Mouse (Mus musculus) spleen, embryonic (tissue): ENCODE results near the gene Msrb2.

Experiments
- CTCF ChIA-PET: fragments of 350-600 bp; sonication (Branson Sonifier 250); formaldehyde crosslinking; loops from one replicate; lab custom pipeline; 2022; lab: Charles Lee

Msrb2 gene

GRCm38 (mm10) chr2:19388329-19389103 lies 17.3 kb downstream of the Msrb2 start:
- CTCF ChIA-PET, result interaction anchor here (0.6 kb wide), 1 partner anchor 21 kb away, joined by 3 read pairs; no protein-coding TSS in a partner anchor

DNA sequence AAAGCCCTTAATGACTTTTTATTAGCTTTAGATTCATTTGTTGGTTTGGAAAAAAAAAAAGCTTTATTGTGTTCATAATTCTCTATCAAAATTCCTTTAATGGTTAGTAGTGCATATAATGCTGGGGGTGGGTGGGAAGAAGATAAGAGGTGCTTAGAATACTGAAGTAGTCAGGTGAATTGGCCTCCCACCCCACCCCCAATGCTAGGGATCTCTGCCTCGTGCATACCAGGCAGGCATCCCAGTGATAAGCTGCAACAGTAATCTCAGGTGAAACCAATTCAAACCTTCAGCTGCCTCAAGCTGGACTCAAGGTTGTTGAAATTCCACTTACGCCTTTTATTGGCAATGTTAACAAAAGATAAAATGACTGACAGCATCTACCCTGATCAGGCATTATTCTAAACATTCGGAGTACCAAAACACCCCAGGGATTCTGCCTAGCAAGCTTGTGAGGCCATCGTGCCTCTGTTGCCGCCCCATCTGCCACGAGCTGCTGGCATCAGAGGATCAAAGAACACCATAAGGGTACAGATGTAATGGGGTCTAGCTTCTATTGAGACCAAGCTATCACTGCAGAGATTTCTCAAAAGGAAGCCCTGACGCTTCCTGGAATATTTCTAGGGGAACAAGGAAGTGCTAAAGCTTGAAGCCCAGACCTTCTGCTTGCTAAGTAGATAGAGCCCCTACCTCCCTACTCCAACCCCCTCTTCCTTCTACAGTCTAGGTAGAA lies 19.3 kb downstream of the Msrb2 start:
- CTCF ChIA-PET, result interaction anchor here (0.6 kb wide), 1 partner anchor 1333 kb away, joined by 4 read pairs; no protein-coding TSS in a partner anchor

GRCm38 (mm10) chr2:19391649-19392048 lies 20.4 kb downstream of the Msrb2 start:
- CTCF ChIA-PET, result no interaction called here

DNA sequence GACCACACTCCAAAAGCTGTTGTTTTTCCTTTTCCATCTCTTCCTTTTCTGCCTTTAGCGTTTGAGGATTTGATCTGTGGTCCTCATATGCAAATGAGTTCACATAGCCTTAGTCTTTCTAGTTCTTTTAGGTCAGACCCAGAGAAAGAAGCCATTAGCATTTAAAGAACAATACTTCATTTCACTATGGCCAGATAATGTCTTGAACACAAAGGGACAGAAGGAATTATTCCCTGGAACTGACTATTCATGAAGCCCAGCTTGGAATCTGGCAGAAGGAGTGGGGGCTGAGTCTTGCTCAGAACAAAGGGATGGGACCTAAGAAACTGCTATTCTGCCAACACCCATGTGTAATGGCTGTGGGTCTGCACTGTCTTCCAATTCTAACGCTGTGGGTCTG lies 21.6 kb downstream of the Msrb2 start:
- CTCF ChIA-PET, result no interaction called here

- CTCF ChIA-PET, result no interaction called here
Observed at GRCm38 (mm10) chr2:19405409-19405808, 34.2 kb downstream of the Msrb2 start.

- CTCF ChIA-PET, result no interaction called here
Observed at GRCm38 (mm10) chr2:19406531-19406930, 35.3 kb downstream of the Msrb2 start.

- CTCF ChIA-PET, result interaction anchor here (0.6 to 0.9 kb wide), 2 partner anchors 82 to 505 kb away, joined by 3 to 4 read pairs; no protein-coding TSS in a partner anchor
Observed at GRCm38 (mm10) chr2:19414222-19414965, 43.2 kb downstream of the Msrb2 start.

GRCm38 (mm10) chr2:19415063-19415521 lies 43.9 kb downstream of the Msrb2 start:
- CTCF ChIA-PET, result interaction anchor here (0.6 to 0.9 kb wide), 2 partner anchors 504 to 542 kb away, joined by 3 to 5 read pairs; no protein-coding TSS in a partner anchor

GRCm38 (mm10) chr2:19416066-19416465 lies 44.8 kb downstream of the Msrb2 start:
- CTCF ChIA-PET, result no interaction called here

DNA sequence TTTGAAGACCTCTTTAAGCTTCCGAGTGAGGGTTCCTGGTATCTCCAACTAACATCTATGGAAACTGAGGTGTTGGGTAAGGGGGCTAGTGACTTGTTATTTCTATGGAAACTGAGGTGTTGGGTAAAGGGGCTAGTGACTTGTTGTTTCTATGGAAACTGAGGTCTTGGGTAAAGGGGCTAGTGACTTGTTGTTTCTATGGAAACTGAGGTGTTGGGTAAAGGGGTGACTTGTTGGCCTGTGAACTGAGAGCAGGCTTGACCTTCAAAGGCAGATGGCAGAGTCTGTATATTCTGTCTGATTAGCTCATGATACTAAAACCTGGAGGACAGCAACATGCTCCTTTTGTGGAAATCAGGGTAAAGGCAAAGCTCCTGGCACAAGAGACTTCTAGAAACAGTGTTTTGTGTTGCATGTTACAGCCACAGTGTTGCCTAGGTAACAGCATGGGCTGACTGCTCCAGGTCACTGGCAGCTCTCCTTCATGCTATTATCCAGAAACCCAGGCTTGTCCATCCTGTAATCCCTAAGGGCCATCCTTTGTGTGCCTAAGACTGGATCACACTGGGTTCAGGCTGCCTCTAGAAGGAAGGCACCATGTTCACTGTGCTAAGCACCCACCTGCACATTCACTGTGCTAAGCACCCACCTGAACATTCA lies 48.6 kb downstream of the Msrb2 start:
- CTCF ChIA-PET, result no interaction called here

- CTCF ChIA-PET, result no interaction called here
Observed at GRCm38 (mm10) chr2:19422226-19422625, 51.0 kb downstream of the Msrb2 start.

GRCm38 (mm10) chr2:19423086-19423485 lies 51.8 kb downstream of the Msrb2 start:
- CTCF ChIA-PET, result no interaction called here

DNA sequence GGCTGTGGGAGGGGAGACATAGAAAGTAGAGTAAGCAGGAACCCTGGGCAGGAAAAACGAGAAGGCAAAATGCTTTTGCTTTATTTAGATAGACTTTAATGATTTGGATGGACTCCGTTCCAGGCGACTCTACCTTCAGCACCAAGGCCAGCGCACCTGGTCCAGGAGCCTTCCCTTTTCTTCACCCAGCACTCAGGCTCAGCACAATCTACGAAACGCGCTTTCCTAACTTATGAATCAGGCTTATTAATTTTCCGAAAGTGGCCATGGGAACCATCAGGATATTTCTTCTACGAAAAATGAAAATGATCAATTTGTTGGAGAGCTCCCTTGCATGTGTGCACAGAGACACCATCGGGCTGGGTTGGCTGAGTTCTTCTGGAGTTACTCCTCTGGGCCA lies 57.8 kb downstream of the Msrb2 start:
- CTCF ChIA-PET, result no interaction called here

DNA sequence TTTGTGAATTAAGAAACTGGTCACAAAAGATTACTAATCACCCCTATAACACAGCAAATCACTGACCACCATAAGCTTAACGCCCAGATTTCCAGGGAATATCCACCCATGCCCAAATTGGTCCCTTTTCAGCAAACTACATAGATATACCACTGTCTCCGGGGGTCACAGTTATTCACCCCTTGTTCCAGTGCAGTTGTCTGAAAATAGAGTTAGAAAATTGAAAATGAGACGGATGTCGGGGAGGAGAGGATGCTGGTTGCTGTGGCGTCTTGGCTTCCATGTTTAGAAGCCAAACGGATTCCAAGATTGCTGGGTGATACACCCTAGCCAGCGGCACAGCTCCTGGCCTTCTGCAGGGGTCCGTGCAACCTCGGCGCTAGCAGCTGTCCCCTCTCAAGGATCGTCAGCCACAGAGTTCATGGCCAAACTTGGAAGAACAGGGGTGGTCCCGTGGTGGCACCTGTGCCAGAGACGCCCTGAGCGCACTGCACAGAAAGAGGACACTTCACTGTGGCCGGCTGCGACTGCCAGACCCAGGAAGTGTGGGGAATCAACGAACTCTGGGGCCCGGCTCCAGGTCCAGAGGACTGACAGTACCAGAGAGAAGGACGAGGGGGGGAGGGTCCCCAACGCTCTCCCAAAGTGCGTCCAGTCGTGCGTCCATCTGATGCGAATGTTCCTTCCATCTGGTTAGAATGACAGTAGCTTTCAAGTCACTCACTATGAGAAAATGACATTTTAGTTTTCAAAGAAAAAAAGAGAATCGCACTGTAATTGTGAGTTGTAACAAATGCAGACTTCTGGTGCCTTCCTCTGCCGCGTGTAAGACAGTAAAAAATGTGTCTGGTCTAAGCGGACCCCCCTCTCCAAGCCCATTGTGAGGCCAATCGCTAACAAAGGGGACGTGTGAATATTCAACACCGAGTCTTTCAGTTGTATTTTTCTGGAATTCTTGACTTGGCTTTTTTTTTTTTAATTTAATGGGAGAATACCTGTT lies 58.8 kb downstream of the Msrb2 start:
- CTCF ChIA-PET, result interaction anchor here (0.6 kb wide), 1 partner anchor 86 kb away, joined by 4 read pairs; no protein-coding TSS in a partner anchor

DNA sequence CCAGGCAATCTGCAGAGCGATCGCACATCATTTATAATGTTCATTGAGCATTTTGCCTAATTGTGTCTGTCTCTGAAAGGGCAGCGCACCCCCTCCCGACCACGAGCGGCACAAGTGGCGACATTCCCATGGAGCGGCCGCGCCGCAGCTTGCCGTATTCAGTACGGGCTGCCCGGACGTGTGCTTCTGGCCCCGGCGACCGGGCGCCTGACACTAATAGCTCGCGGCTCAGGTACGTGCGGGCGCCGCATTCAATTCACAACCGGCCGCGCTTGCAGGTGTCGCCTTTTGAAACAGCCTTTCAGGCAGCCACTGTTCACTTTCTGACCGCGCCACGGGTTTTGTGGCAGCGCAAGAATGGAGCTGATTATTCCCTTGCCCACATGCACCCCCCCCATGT lies 59.5 kb downstream of the Msrb2 start:
- CTCF ChIA-PET, result interaction anchor here (0.6 kb wide), 1 partner anchor 85 kb away, joined by 4 read pairs; no protein-coding TSS in a partner anchor

DNA sequence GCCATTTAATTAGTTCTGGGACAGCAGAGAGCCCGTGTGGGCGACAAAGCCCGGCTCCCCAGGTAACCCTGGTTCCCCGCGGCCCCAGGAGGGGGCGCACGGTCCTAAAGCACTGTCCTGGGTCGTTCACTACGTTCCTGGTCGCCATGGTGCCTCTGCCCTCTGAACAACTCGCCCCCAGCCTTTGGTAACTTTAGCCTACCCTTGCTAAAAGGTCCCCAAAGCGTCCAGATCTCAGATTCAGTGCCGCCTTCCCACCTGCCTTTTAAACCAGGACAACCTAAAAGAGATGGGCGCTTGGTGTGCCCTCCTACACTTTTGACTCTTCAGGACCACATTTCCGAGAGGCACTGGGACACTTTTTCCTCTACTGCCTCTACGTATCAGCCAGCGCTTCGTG lies 59.9 kb downstream of the Msrb2 start:
- CTCF ChIA-PET, result no interaction called here

DNA sequence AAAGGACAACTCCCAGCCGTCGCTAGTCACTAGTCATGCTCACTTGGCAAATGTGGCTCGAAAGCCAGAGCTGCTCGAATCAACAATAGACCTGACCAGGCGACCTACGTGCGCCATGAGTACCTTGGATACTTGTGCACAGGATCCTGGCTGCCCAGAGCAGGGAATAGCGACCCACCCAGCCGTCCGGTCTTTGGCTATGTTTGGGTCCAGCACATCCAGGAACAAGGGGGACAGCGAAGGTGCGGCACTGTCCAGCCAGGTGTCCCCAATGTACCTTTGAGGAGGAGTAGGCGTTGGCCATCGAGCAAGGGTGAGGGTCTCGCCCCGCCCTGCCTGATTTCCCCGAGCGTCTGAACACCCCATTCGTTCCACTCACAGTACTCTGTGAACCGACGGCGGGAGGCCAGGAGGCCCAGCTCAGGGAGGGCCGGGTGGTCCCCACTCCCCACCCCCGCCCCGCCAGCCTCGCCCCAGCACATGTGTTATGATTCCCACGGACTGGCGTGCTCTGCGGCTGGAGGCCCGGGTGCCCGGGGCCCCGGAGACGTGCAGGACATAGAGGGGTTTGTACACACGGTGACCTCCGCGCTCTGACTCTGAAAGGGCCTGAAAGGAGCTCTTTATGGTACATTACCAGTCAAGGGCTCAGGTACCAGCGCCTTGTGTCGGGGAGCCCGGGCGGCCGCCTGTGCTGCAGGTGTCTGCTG lies 60.5 kb downstream of the Msrb2 start:
- CTCF ChIA-PET, result no interaction called here

DNA sequence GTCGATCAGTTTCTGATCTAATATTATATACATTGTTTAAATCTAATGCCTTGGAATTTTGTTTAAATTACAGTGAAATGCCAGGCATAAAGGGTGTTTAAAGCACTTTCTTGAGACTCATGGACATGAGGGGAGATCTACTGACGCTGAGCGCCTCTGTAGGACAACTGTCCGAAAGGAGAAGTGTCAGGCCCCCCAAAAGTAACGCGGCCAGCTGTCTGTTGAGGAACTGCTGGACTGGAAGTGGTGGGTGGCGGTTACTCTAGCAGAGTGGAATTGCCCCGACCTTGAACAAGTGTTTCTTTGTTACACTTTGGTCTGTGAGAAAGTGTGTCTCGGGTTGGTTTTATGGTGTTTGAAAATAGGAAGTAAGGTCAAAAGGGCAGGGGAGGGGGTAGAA lies 73.1 kb downstream of the Msrb2 start:
- CTCF ChIA-PET, result no interaction called here
